Mouse (Mus musculus) midbrain, embryonic 16.5 days (tissue): Measurements from ENCODE around the gene Cplx1. TPM values are rescaled to one million over a fixed set of nuclear protein-coding genes. Genes with fewer than 3 reads are reported as not detected.

Experiments used
- ATAC-seq: fragments of 200-750 bp; cut with Nextera tagmentation; 2 replicates; pipeline ENCODE4 v1.8.0; 2017; ENCODE audit warnings: moderate TSS enrichment
- H3K27ac ChIP-seq: fragments of 300-500 bp; sonication (generic); 2 replicates; pipeline ENCODE4 v1.5.1; 2014; ENCODE audit warnings: mild to moderate bottlenecking, low read length, mixed read lengths
- H3K27me3 ChIP-seq: fragments of 300-500 bp; sonication (generic); 2 replicates; pipeline ENCODE4 v1.6.1; 2014; ENCODE audit warnings: low read depth, low read length, mixed read lengths; ENCODE audit not compliant: control insufficient read depth, insufficient read depth
- H3K36me3 ChIP-seq: fragments of 300-500 bp; sonication (generic); 2 replicates; pipeline ENCODE4 v1.6.1; 2014; ENCODE audit warnings: mild to moderate bottlenecking, low read length, moderate library complexity, mixed read lengths; ENCODE audit not compliant: control insufficient read depth, insufficient read depth
- H3K4me1 ChIP-seq: fragments of 300-500 bp; sonication (generic); 2 replicates; pipeline ENCODE4 v1.6.1; 2014; ENCODE audit warnings: mild to moderate bottlenecking, low read length, mixed read lengths; ENCODE audit not compliant: control insufficient read depth, insufficient read depth
- H3K4me2 ChIP-seq: fragments of 300-500 bp; sonication (generic); 2 replicates; pipeline ENCODE4 v1.6.1; 2014; ENCODE audit warnings: mild to moderate bottlenecking, low read length, mixed read lengths
- H3K4me3 ChIP-seq: fragments of 300-500 bp; sonication (generic); 2 replicates; pipeline ENCODE4 v1.5.1; 2014; ENCODE audit warnings: low read depth, mild to moderate bottlenecking, low read length, moderate library complexity, mixed read lengths
- H3K9ac ChIP-seq: fragments of 300-500 bp; sonication (generic); 2 replicates; pipeline ENCODE4 v1.6.1; 2014; ENCODE audit warnings: low read depth, low read length, mixed read lengths
- H3K9me3 ChIP-seq: fragments of 300-500 bp; sonication (generic); replicated peaks from 2 replicates; pipeline ENCODE4 v1.6.1; 2014; ENCODE audit warnings: mild to moderate bottlenecking, low read length, mixed read lengths; ENCODE audit not compliant: control insufficient read depth, poor library complexity, severe bottlenecking
- WGBS: fragments of 180-500 bp; shearing (Covaris S2); extraction: QIAGEN DNeasy Blood & Tissue Kit; methylation state at CpG from one replicate; pipeline ENCODE4 v1.1.7; 2014; 5-methylcytosine and 5-hydroxymethylcytosine counted together
- polyA plus RNA-seq: library from polyadenylated mRNA; unstranded; fragments of >200 nt; fragmentation: Nextera tagmentation; extraction: Ambion mirVana; gene quantifications from 2 replicates; pipeline ENCODE4 v1.2.1, GENCODE M21; 2015

Gene Cplx1
- polyA plus RNA-seq, 1 experiment from 2014 or later: 88.6 TPM

GRCm38 (mm10) chr5:108556986-108557385 is 7.2 kb upstream of the Cplx1 start:
- Histone ChIP-seq H3K9me3 (no peaks in the 10 kb centered on the region), H3K27ac (no peak overlapping the region), H3K4me2 (no peak overlapping the region), H3K4me3 (no peak overlapping the region), H3K9ac (no peak overlapping the region), H3K27me3 (no peaks in the 10 kb centered on the region), H3K4me1 (no peaks in the 10 kb centered on the region), H3K36me3 (no peaks in the 10 kb centered on the region)
- ATAC-seq: no peak
- WGBS: 83% methylated on average over 4 of the region's 4 CpGs

GRCm38 (mm10) chr5:108554041-108554440 is 4.2 kb upstream of the Cplx1 start:
- WGBS: 66% methylated on average over 1 of the region's 1 CpGs
- no peaks in the 10 kb centered on the region for H3K9me3 ChIP-seq
- no peak for ATAC-seq
- no peaks in the 10 kb centered on the region for H3K27me3 ChIP-seq
- no peaks in the 10 kb centered on the region for H3K36me3 ChIP-seq
- H3K9ac ChIP-seq: no peak overlapping the region
- no peak overlapping the region for H3K27ac ChIP-seq
- no peak overlapping the region for H3K4me3 ChIP-seq
- H3K4me1 ChIP-seq: no peaks in the 10 kb centered on the region; the same call in 1 of the 2 replicates
- H3K4me2 ChIP-seq: no peak overlapping the region

- no peaks in the 10 kb centered on the region for H3K27me3 ChIP-seq
- H3K9me3 ChIP-seq: no peaks in the 10 kb centered on the region
- peak overlapping the region; percentile 63 for H3K4me2 ChIP-seq
- peak overlapping the region; percentile 46 for H3K4me3 ChIP-seq
- H3K27ac ChIP-seq: peak overlapping the region; percentile 86
- ATAC-seq: peak; percentile 64
- under 1% methylated on average over 16 of the region's 16 CpGs for WGBS
- H3K4me1 ChIP-seq: peaks cover 4% of the 10 kb centered on the region
- peak overlapping the region; percentile 82 for H3K9ac ChIP-seq
- peaks cover 5% of the 10 kb centered on the region; the same call in 1 of the 2 replicates for H3K36me3 ChIP-seq
Observed at GRCm38 (mm10) chr5:108550207-108550594, 377 bp upstream of the Cplx1 start.

GRCm38 (mm10) chr5:108549137-108549488 is 711 bp downstream of the Cplx1 start:
- peak overlapping the region; percentile 82 for H3K9ac ChIP-seq
- peak overlapping the region; percentile 86 for H3K27ac ChIP-seq
- H3K4me3 ChIP-seq: peak overlapping the region; percentile 46
- 11% methylated on average over 7 of the region's 7 CpGs for WGBS
- peaks cover 7% of the 10 kb centered on the region; the same call in 1 of the 2 replicates for H3K36me3 ChIP-seq
- H3K4me2 ChIP-seq: peak overlapping the region; percentile 63
- no peak for ATAC-seq
- H3K27me3 ChIP-seq: no peaks in the 10 kb centered on the region
- H3K4me1 ChIP-seq: peaks cover 4% of the 10 kb centered on the region
- H3K9me3 ChIP-seq: no peaks in the 10 kb centered on the region

GRCm38 (mm10) chr5:108547636-108548035 is 2.2 kb downstream of the Cplx1 start:
- ATAC-seq: no peak
- Histone ChIP-seq H3K27me3 (no peaks in the 10 kb centered on the region), H3K9ac (no peak overlapping the region), H3K4me1 (peaks cover 4% of the 10 kb centered on the region), H3K9me3 (no peaks in the 10 kb centered on the region), H3K36me3 (peaks cover 9% of the 10 kb centered on the region), H3K4me2 (no peak overlapping the region), H3K27ac (no peak overlapping the region), H3K4me3 (no peak overlapping the region)
- 94% methylated on average over 5 of the region's 5 CpGs for WGBS

- H3K4me1 ChIP-seq: peaks cover 2% of the 10 kb centered on the region
- 69% methylated on average over 7 of the region's 7 CpGs for WGBS
- no peak for ATAC-seq
Observed at GRCm38 (mm10) chr5:108543516-108544291, 6.1 kb downstream of the Cplx1 start.

GRCm38 (mm10) chr5:108534188-108534587 is 15.6 kb downstream of the Cplx1 start:
- H3K4me1 ChIP-seq: no peaks in the 10 kb centered on the region

More at GRCm38 (mm10) chr5:108543516-108544291, 6.1 kb downstream of the Cplx1 start:
- Histone ChIP-seq H3K36me3 (peaks cover 23% of the 10 kb centered on the region), H3K27ac (no peak overlapping the region), H3K9ac (no peak overlapping the region), H3K9me3 (no peaks in the 10 kb centered on the region), H3K27me3 (no peaks in the 10 kb centered on the region), H3K4me3 (no peak overlapping the region), H3K4me2 (no peak overlapping the region)

GRCm38 (mm10) chr5:108522597-108522996 is 27.2 kb downstream of the Cplx1 start:
- Histone ChIP-seq H3K4me3 (no peak overlapping the region), H3K9ac (no peak overlapping the region), H3K27me3 (no peaks in the 10 kb centered on the region), H3K4me2 (no peak overlapping the region), H3K4me1 (no peaks in the 10 kb centered on the region), H3K27ac (no peak overlapping the region), H3K36me3 (peaks cover 11% of the 10 kb centered on the region; the same call in 1 of the 2 replicates), H3K9me3 (no peaks in the 10 kb centered on the region)
- no peak for ATAC-seq
- WGBS: 88% methylated on average over 3 of the region's 3 CpGs

More at GRCm38 (mm10) chr5:108534188-108534587, 15.6 kb downstream of the Cplx1 start:
- Histone ChIP-seq H3K9ac (no peak overlapping the region), H3K9me3 (peaks cover 16% of the 10 kb centered on the region; the same call in 1 of the 2 replicates), H3K27ac (no peak overlapping the region), H3K4me3 (no peak overlapping the region), H3K4me2 (no peak overlapping the region), H3K36me3 (peaks cover 21% of the 10 kb centered on the region), H3K27me3 (no peaks in the 10 kb centered on the region)
- no peak for ATAC-seq
- 93% methylated on average over 2 of the region's 2 CpGs for WGBS

GRCm38 (mm10) chr5:108521896-108522295 is 27.9 kb downstream of the Cplx1 start:
- Histone ChIP-seq H3K36me3 (peaks cover 11% of the 10 kb centered on the region; the same call in 1 of the 2 replicates), H3K27ac (no peak overlapping the region), H3K4me1 (no peaks in the 10 kb centered on the region), H3K4me2 (no peak overlapping the region), H3K27me3 (no peaks in the 10 kb centered on the region), H3K9ac (no peak overlapping the region), H3K9me3 (no peaks in the 10 kb centered on the region), H3K4me3 (no peak overlapping the region)
- 81% methylated on average over 3 of the region's 3 CpGs for WGBS
- ATAC-seq: no peak
